Mouse (Mus musculus) gonadal fat pad, adult 2 months (tissue): ENCODE results near the gene Gm14296. TPM values are rescaled to one million over a fixed set of nuclear protein-coding genes. Genes with fewer than 3 reads are reported as not detected.
"Not testable (repeated sequence)": the region's sequence is repeated elsewhere in the genome, so short reads cannot be mapped to it uniquely, and the experiment has no call there.

ENCODE experiments used
- DNase-seq: peaks from one replicate; pipeline ENCODE4 v3.0.0-alpha.2; 2012; ENCODE audit warnings: low read depth
- polyA plus RNA-seq: library from polyadenylated mRNA; depleted of rRNA; stranded (reverse); fragments of >200 nt; gene quantifications from 2 replicates; pipeline ENCODE4 v1.2.3, GENCODE M21; 2012; rRNA removed

Gene Gm14296
- polyA plus RNA-seq, result 2.6 and 2.8 TPM in 2 replicates

DNA sequence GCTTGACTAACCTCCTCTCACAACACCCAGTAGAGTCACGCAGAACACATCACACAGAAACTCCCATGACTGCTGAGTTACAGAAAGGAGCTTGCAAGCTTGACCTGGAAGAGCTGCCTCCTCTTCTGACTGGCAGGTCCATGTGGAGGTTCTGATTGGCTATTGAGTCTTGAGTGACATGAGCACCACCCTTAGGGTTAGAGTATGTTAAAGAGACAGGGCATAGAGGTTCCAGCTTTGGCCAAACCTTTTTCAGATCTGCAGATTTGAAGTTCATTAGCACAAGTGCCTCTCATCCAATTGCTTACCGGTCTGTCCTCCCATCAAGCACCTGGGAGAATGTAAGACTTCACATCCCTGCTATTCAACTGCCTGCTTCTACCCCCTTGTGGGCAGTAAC is at the start of gene Gm14296:
TSS of gene Gm14296 (minus strand) at position 101 of the 400 bp plus-strand sequence.
- not testable (repeated sequence) for DNase-seq

DNA sequence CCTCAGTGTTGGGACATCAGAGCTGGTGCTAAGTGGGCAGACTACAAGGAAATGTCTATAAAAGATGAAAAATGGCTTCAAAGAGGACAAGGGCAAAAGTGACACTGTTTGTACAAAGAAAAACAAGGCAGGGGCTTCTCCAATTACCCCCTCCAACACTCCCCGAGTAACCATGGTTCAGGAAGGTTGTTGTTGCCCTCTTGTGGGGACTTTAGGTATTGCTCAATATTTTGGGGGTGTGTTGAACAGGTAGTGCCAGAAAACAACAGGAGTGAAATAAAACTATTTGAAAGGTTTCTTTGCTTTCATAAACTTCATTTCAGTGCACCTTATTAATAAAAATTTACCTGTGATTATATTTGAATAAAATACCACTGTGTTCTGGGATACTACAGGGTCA is 22.1 kb downstream of the Gm14296 start:
- not testable (repeated sequence) for DNase-seq

Other genes with a start within 250 kb of the Gm14296 start
- gene Gm14305, start 219.5 kb downstream of the Gm14296 start, polyA plus RNA-seq, result 5.0 and 7.2 TPM in 2 replicates
- gene Gm14295, start 129.2 kb downstream of the Gm14296 start, polyA plus RNA-seq, result 5.2 and 7.4 TPM in 2 replicates
- gene Gm14408, start 96.7 kb downstream of the Gm14296 start, polyA plus RNA-seq, result not detected in 2 replicates
- 2.6 and 3.8 TPM in 2 replicates for gene Gm14419, start 73.1 kb upstream of the Gm14296 start, polyA plus RNA-seq
- gene Gm14401, start 146.5 kb upstream of the Gm14296 start, polyA plus RNA-seq, result 1.1 TPM in 1 of 2 replicates, not detected in the other